Mouse (Mus musculus) heart, embryonic 12.5 days (tissue): ENCODE results near the gene Cuedc1. TPM values are rescaled to one million over a fixed set of nuclear protein-coding genes. Genes with fewer than 3 reads are reported as not detected.
A peak's percentile ranks its signal among the peaks of the same experiment; 100 is the strongest.

ENCODE experiments used
- ATAC-seq: fragments of 200-750 bp; cut with Nextera tagmentation; 2 replicates; pipeline ENCODE4 v1.8.0; 2017; ENCODE audit warnings: moderate TSS enrichment, moderate library complexity; ENCODE audit not compliant: insufficient number of reproducible peaks, low FRiP score
- H3K27ac ChIP-seq: fragments of 300-500 bp; sonication (generic); 2 replicates; pipeline ENCODE4 v1.5.1; 2016; ENCODE audit warnings: mild to moderate bottlenecking, moderate library complexity; ENCODE audit not compliant: poor library complexity, severe bottlenecking
- H3K27me3 ChIP-seq: fragments of 300-500 bp; sonication (generic); replicated peaks from 2 replicates; pipeline ENCODE4 v1.6.1; 2016; ENCODE audit warnings: mild to moderate bottlenecking, moderate library complexity
- H3K36me3 ChIP-seq: fragments of 300-500 bp; sonication (generic); 2 replicates; pipeline ENCODE4 v1.6.1; 2016; ENCODE audit warnings: mild to moderate bottlenecking, moderate library complexity
- H3K4me1 ChIP-seq: fragments of 300-500 bp; sonication (generic); replicated peaks from 2 replicates; pipeline ENCODE4 v1.6.1; 2016; ENCODE audit warnings: mild to moderate bottlenecking
- H3K4me2 ChIP-seq: fragments of 300-500 bp; sonication (generic); 2 replicates; pipeline ENCODE4 v1.6.1; 2016; ENCODE audit warnings: mild to moderate bottlenecking, moderate library complexity
- H3K4me3 ChIP-seq: fragments of 300-500 bp; sonication (generic); 2 replicates; pipeline ENCODE4 v1.5.1; 2016; ENCODE audit warnings: mild to moderate bottlenecking
- H3K9ac ChIP-seq: fragments of 300-500 bp; sonication (generic); 2 replicates; pipeline ENCODE4 v1.6.1; 2016; ENCODE audit warnings: mild to moderate bottlenecking, moderate library complexity
- H3K9me3 ChIP-seq: fragments of 300-500 bp; sonication (generic); replicated peaks from 2 replicates; pipeline ENCODE4 v1.6.1; 2016; ENCODE audit warnings: mild to moderate bottlenecking, moderate library complexity
- WGBS: fragments of 180-500 bp; shearing (Covaris S2); methylation state at CpG from one replicate; pipeline ENCODE4 v1.1.7; 2016; 5-methylcytosine and 5-hydroxymethylcytosine counted together
- polyA plus RNA-seq: library from polyadenylated mRNA; unstranded; fragments of >200 nt; fragmentation: Nextera tagmentation; extraction: Ambion mirVana; gene quantifications from 2 replicates; pipeline ENCODE4 v1.2.1, GENCODE M21; 2016

Cuedc1 gene
- polyA plus RNA-seq, 1 experiment from 2014 or later: 22.9 TPM

- peak; percentile 58 for ATAC-seq
- 20% methylated on average over 10 of the region's 10 CpGs for WGBS
- peaks cover 50% of the 10 kb centered on the region for H3K4me1 ChIP-seq
- peak overlapping the region; percentile 12 for H3K4me2 ChIP-seq
- no peak overlapping the region for H3K4me3 ChIP-seq
- no peaks in the 10 kb centered on the region for H3K9me3 ChIP-seq
- H3K27me3 ChIP-seq: peaks cover 18% of the 10 kb centered on the region
- peaks cover 12% of the 10 kb centered on the region for H3K36me3 ChIP-seq
- peak overlapping the region; percentile 33 for H3K9ac ChIP-seq
- H3K27ac ChIP-seq: peak overlapping the region; percentile 46
These were observed 74.9 kb downstream of the Cuedc1 start for GRCm38 (mm10) chr11:88172601-88173325.

- H3K9me3 ChIP-seq: no peaks in the 10 kb centered on the region
- peak overlapping the region; percentile 12; the same call in 1 of the 2 replicates for H3K4me2 ChIP-seq
- no peak; the same call in 1 of the 2 replicates for ATAC-seq
- H3K27me3 ChIP-seq: peaks cover 18% of the 10 kb centered on the region
- peak overlapping the region; percentile 46 for H3K27ac ChIP-seq
- H3K4me1 ChIP-seq: peaks cover 49% of the 10 kb centered on the region
- H3K9ac ChIP-seq: peak overlapping the region; percentile 33; the same call in 1 of the 2 replicates
- H3K36me3 ChIP-seq: peaks cover 15% of the 10 kb centered on the region
- H3K4me3 ChIP-seq: no peak overlapping the region
- 10% methylated on average over 9 of the region's 9 CpGs for WGBS
These were observed 75.6 kb downstream of the Cuedc1 start for GRCm38 (mm10) chr11:88173386-88174025.

- Histone ChIP-seq H3K27ac (peak overlapping the region; percentile 96), H3K4me2 (peak overlapping the region; percentile 42), H3K4me3 (no peak overlapping the region), H3K36me3 (peaks cover 36% of the 10 kb centered on the region), H3K9me3 (no peaks in the 10 kb centered on the region), H3K4me1 (peaks cover 39% of the 10 kb centered on the region), H3K9ac (peak overlapping the region; percentile 59; the same call in 1 of the 2 replicates), H3K27me3 (0 out of 2 replicates have a peak, but pooled peaks cover 5% of the 10 kb centered on the region)
- 18% methylated on average over 6 of the region's 6 CpGs for WGBS
- ATAC-seq: peak; percentile 49
These were observed 82.7 kb downstream of the Cuedc1 start for GRCm38 (mm10) chr11:88180467-88180958.

GRCm38 (mm10) chr11:88180959-88181619, 83.2 kb downstream of the Cuedc1 start:
- 3% methylated on average over 16 of the region's 16 CpGs for WGBS
- peak overlapping the region; percentile 59 for H3K9ac ChIP-seq
- H3K27ac ChIP-seq: peak overlapping the region; percentile 96
- H3K4me3 ChIP-seq: no peak overlapping the region
- H3K4me1 ChIP-seq: peaks cover 39% of the 10 kb centered on the region
- peak overlapping the region; percentile 42 for H3K4me2 ChIP-seq
- 0 out of 2 replicates have a peak, but pooled peaks cover 5% of the 10 kb centered on the region for H3K27me3 ChIP-seq
- peak; percentile 85 for ATAC-seq
- no peaks in the 10 kb centered on the region for H3K9me3 ChIP-seq
- peaks cover 31% of the 10 kb centered on the region for H3K36me3 ChIP-seq

GRCm38 (mm10) chr11:88184632-88185180, 86.8 kb downstream of the Cuedc1 start:
- ATAC-seq: no peak
- H3K9me3 ChIP-seq: no peaks in the 10 kb centered on the region
- H3K27me3 ChIP-seq: 0 out of 2 replicates have a peak, but pooled peaks cover 5% of the 10 kb centered on the region
- H3K4me2 ChIP-seq: no peak overlapping the region
- 78% methylated on average over 17 of the region's 17 CpGs for WGBS
- peaks cover 47% of the 10 kb centered on the region for H3K4me1 ChIP-seq
- no peak overlapping the region for H3K9ac ChIP-seq
- peaks cover 21% of the 10 kb centered on the region for H3K36me3 ChIP-seq
- peak overlapping the region; percentile 4; the same call in 1 of the 2 replicates for H3K27ac ChIP-seq
- no peak overlapping the region for H3K4me3 ChIP-seq

- Histone ChIP-seq H3K4me3 (no peak overlapping the region), H3K4me1 (peaks cover 31% of the 10 kb centered on the region), H3K36me3 (peaks cover 21% of the 10 kb centered on the region), H3K27me3 (peaks cover 14% of the 10 kb centered on the region), H3K9me3 (no peaks in the 10 kb centered on the region), H3K9ac (no peak overlapping the region), H3K4me2 (no peak overlapping the region), H3K27ac (no peak overlapping the region)
- 84% methylated on average over 14 of the region's 14 CpGs for WGBS
- ATAC-seq: no peak
These were observed 88.5 kb downstream of the Cuedc1 start for GRCm38 (mm10) chr11:88186078-88186946.

- 50% methylated on average over 2 of the region's 2 CpGs for WGBS
- Histone ChIP-seq H3K36me3 (peaks cover 21% of the 10 kb centered on the region), H3K4me3 (no peak overlapping the region), H3K9me3 (no peaks in the 10 kb centered on the region), H3K9ac (peak overlapping the region; percentile 60), H3K4me1 (peaks cover 25% of the 10 kb centered on the region), H3K27me3 (peaks cover 20% of the 10 kb centered on the region), H3K27ac (peak overlapping the region; percentile 44; the same call in 1 of the 2 replicates), H3K4me2 (peak overlapping the region; percentile 57; the same call in 1 of the 2 replicates)
- no peak for ATAC-seq
These were observed 89.0 kb downstream of the Cuedc1 start for GRCm38 (mm10) chr11:88186947-88187243.

GRCm38 (mm10) chr11:88187417-88188133, 89.7 kb downstream of the Cuedc1 start:
- peak; percentile 87 for ATAC-seq
- Histone ChIP-seq H3K4me2 (peak overlapping the region; percentile 57), H3K36me3 (peaks cover 21% of the 10 kb centered on the region), H3K4me3 (peak overlapping the region; percentile 3; the same call in 1 of the 2 replicates), H3K27me3 (peaks cover 26% of the 10 kb centered on the region), H3K9ac (peak overlapping the region; percentile 60), H3K4me1 (peaks cover 25% of the 10 kb centered on the region), H3K9me3 (no peaks in the 10 kb centered on the region), H3K27ac (peak overlapping the region; percentile 44)
- 11% methylated on average over 25 of the region's 25 CpGs for WGBS

GRCm38 (mm10) chr11:88188216-88188615, 90.4 kb downstream of the Cuedc1 start:
- H3K36me3 ChIP-seq: peaks cover 17% of the 10 kb centered on the region
- H3K9ac ChIP-seq: peak overlapping the region; percentile 60; the same call in 1 of the 2 replicates
- H3K4me3 ChIP-seq: no peak overlapping the region
- peak overlapping the region; percentile 57; the same call in 1 of the 2 replicates for H3K4me2 ChIP-seq
- H3K27me3 ChIP-seq: peaks cover 25% of the 10 kb centered on the region
- H3K9me3 ChIP-seq: no peaks in the 10 kb centered on the region
- H3K4me1 ChIP-seq: peaks cover 30% of the 10 kb centered on the region
- ATAC-seq: no peak
- no peak overlapping the region for H3K27ac ChIP-seq
- WGBS: 54% methylated on average over 8 of the region's 8 CpGs
